ENCODE assay signal across 24 mouse cellular contexts in genomic region chr11:118448385-118448784, GRCm38 (mm10). TPM values are rescaled to one million over a fixed set of nuclear protein-coding genes. Genes with fewer than 3 reads are reported as not detected.
DNase-seq lines count a peak whose midpoint lies in the region; ATAC-seq and TF ChIP-seq lines count a peak whose summit lies in the region.
"Had no signal": no experiment of that assay in that cellular context is flagged by ENCODE, and none has a peak within 500 bp of the region (broad histone marks: within the 10 kb centered on the region; RNA-seq: fewer than 3 reads in every experiment).

No protein-coding gene starts in this region.

- no peak for ATAC-seq in heart, embryonic 11.5 days (replicated peaks; ENCODE audit: insufficient number of reproducible peaks, low FRiP score, low TSS enrichment)
- ATAC-seq: forebrain, postnatal 0 days; hindbrain, embryonic 16.5 days; intestine, embryonic 16.5 days; midbrain, embryonic 16.5 days had no signal

- H3K9me3 ChIP-seq in heart, embryonic 11.5 days (replicated peaks; ENCODE audit: control insufficient read depth, low read length): no peaks in the 10 kb centered on the region
- H3K9me3 ChIP-seq: embryonic facial prominence, embryonic 15.5 days; kidney, embryonic 15.5 days; neural tube, embryonic 15.5 days; stomach, embryonic 15.5 days had no signal

- 0 out of 2 replicates have a peak, but pooled peaks cover 2% of the 10 kb centered on the region for H3K4me1 ChIP-seq in heart, embryonic 11.5 days (ENCODE audit: control insufficient read depth, insufficient read depth, low read length)
- H3K4me1 ChIP-seq: kidney, embryonic 15.5 days had no signal

- H3K27ac ChIP-seq in heart, embryonic 11.5 days (ENCODE audit: low read depth, low read length): no peak overlapping the region
- H3K27ac ChIP-seq in gastrocnemius, adult 2 months: peak overlapping the region; percentile 75
- H3K27ac ChIP-seq: embryonic facial prominence, embryonic 15.5 days; kidney, embryonic 15.5 days; neural tube, embryonic 15.5 days; stomach, embryonic 15.5 days had no signal

- peak; percentile 99 for DNase-seq in heart, adult 11 months
- DNase-seq in gastrocnemius, adult 2 months: peak; percentile 89
- peak; percentile 74 to 82 for DNase-seq in gastrocnemius, postnatal 36 days
- DNase-seq in heart, postnatal 36 days: peak; percentile 64 to 69
- no peak for DNase-seq in layer of hippocampus, postnatal 25 days (ENCODE audit: extremely low spot score in 1 of 2, low spot score in 1 of 2)
- DNase-seq in thymus, postnatal 4 days: no peak
- DNase-seq: B cell, adult 2 months; cerebellum, postnatal 25 days; embryo, embryonic 11 days; forebrain, postnatal 0 days; lung, adult 18-20 months; lung, postnatal 14 days; right cerebral cortex, postnatal 14 days had no signal

- no peak overlapping the region for H3K4me3 ChIP-seq in heart, embryonic 11.5 days (ENCODE audit: low read depth, low read length)
- peak overlapping the region; percentile 5; the same call in 1 of the 2 replicates for H3K4me3 ChIP-seq in gastrocnemius, adult 2 months
- H3K4me3 ChIP-seq: embryonic facial prominence, embryonic 15.5 days; kidney, embryonic 15.5 days; megakaryocyte, embryonic 14.5 days; neural tube, embryonic 15.5 days; stomach, embryonic 15.5 days had no signal

- H3K36me3 ChIP-seq in heart, embryonic 11.5 days (ENCODE audit: control insufficient read depth, insufficient read depth, low read length): no peaks in the 10 kb centered on the region
- H3K36me3 ChIP-seq: kidney, embryonic 15.5 days; neural tube, embryonic 15.5 days; stomach, embryonic 15.5 days had no signal

- no peak overlapping the region for H3K9ac ChIP-seq in heart, embryonic 11.5 days (ENCODE audit: low read depth, low read length)
- H3K9ac ChIP-seq: embryonic facial prominence, embryonic 15.5 days; forebrain, postnatal 0 days; kidney, embryonic 15.5 days; neural tube, embryonic 15.5 days; stomach, embryonic 15.5 days had no signal

- no peak for TF ChIP-seq CTCF in gastrocnemius, adult 2 months (IDR thresholded peaks at IDR 0.05)

- no peaks in the 10 kb centered on the region; the same call in 1 of the 2 replicates for H3K27me3 ChIP-seq in heart, embryonic 11.5 days (ENCODE audit: control insufficient read depth, insufficient read depth, low read length)
- H3K27me3 ChIP-seq: embryonic facial prominence, embryonic 15.5 days; stomach, embryonic 15.5 days had no signal

- no peak overlapping the region for H3K4me2 ChIP-seq in heart, embryonic 11.5 days
- H3K4me2 ChIP-seq: embryonic facial prominence, embryonic 15.5 days; kidney, embryonic 15.5 days; liver, embryonic 11.5 days; neural tube, embryonic 15.5 days; stomach, embryonic 15.5 days had no signal

- WGBS in heart, embryonic 11.5 days (ENCODE audit: insufficient replicate concordance): 82% methylated on average over 8 of the region's 8 CpGs

- intact Hi-C loops in gastrocnemius, adult 2 months (cut with DNase I): no loop called here
- intact Hi-C loops in gastrocnemius, postnatal 36 days (cut with DNase I): loop anchor here (10.0 kb wide), 1 partner anchor 296 kb away; no protein-coding TSS in a partner anchor
- intact Hi-C loops in heart, postnatal 36 days (cut with DNase I): no loop called here

RNA-seq across cellular contexts. Expression of gene C1qtnf1, which starts 20.4 kb away (rescaled TPM):
- 2.7 and 4.2 TPM in 2 replicates for polyA plus RNA-seq in heart, embryonic 11.5 days (2014; fragmentation: Nextera tagmentation; extraction: Ambion mirVana)
- total RNA-seq in gastrocnemius, adult 2 months (2021): 10 to 100 TPM in 1 of 2 experiments, 1 to 10 TPM in 1; 7.9 to 12.6 TPM
- total RNA-seq in gastrocnemius, postnatal 36 days (2021): 1 to 10 TPM; 9.3 to 9.7 TPM
- total RNA-seq in heart, postnatal 36 days (2021): 10 to 100 TPM; 19.8 to 24.5 TPM
- total RNA-seq in layer of hippocampus, postnatal 25 days (2021): 1 to 10 TPM; 2.7 to 3.2 TPM
- total RNA-seq: hematopoietic stem cell, adult 5-6 weeks had no signal

RNA-seq across cellular contexts. Expression of gene Engase, which starts 28.2 kb away (rescaled TPM):
- polyA plus RNA-seq in heart, embryonic 11.5 days (2014; fragmentation: Nextera tagmentation; extraction: Ambion mirVana): 3.9 and 4.3 TPM in 2 replicates
- 1 to 10 TPM; 4.3 to 6.2 TPM for total RNA-seq in gastrocnemius, adult 2 months (2021)
- 1 to 10 TPM; 4.6 to 4.7 TPM for total RNA-seq in gastrocnemius, postnatal 36 days (2021)
- 1 to 10 TPM; 5.4 to 7.4 TPM for total RNA-seq in heart, postnatal 36 days (2021)
- 10 to 100 TPM; 12.3 to 14.1 TPM for total RNA-seq in layer of hippocampus, postnatal 25 days (2021)

RNA-seq across cellular contexts. Expression of gene Cant1, which starts 29.5 kb away (rescaled TPM):
- polyA plus RNA-seq in heart, embryonic 11.5 days (2014; fragmentation: Nextera tagmentation; extraction: Ambion mirVana): 16.0 and 17.1 TPM in 2 replicates
- 10 to 100 TPM; 10.7 to 11.6 TPM for total RNA-seq in gastrocnemius, adult 2 months (2021)
- total RNA-seq in gastrocnemius, postnatal 36 days (2021): 1 to 10 TPM; 9.4 to 9.7 TPM
- 10 to 100 TPM; 16.4 to 18.3 TPM for total RNA-seq in heart, postnatal 36 days (2021)
- 10 to 100 TPM; 38.7 to 39.0 TPM for total RNA-seq in layer of hippocampus, postnatal 25 days (2021)

RNA-seq across cellular contexts. Expression of gene Lgals3bp, which starts 46.5 kb away (rescaled TPM):
- 3.1 and 3.8 TPM in 2 replicates for polyA plus RNA-seq in heart, embryonic 11.5 days (2014; fragmentation: Nextera tagmentation; extraction: Ambion mirVana)
- 10 to 100 TPM; 12.0 to 17.0 TPM for total RNA-seq in gastrocnemius, adult 2 months (2021)
- 10 to 100 TPM; 13.0 to 19.2 TPM for total RNA-seq in gastrocnemius, postnatal 36 days (2021)
- total RNA-seq in heart, postnatal 36 days (2021): 10 to 100 TPM; 26.2 to 48.2 TPM
- total RNA-seq in layer of hippocampus, postnatal 25 days (2021): 10 to 100 TPM; 13.5 to 14.2 TPM

Comparison
In these comparisons a context has a peak if more than half of its experiments do, and no peak if none do; other contexts are left out.
1. DNase-seq: peak in heart, adult 11 months (single experiment), gastrocnemius, adult 2 months (single experiment), gastrocnemius, postnatal 36 days (2 of 2) and heart, postnatal 36 days (2 of 2); none in layer of hippocampus, postnatal 25 days (0 of 2) and thymus, postnatal 4 days (single experiment).